Mouse (Mus musculus) retina, embryonic 14.5 days (tissue): ENCODE measurements around the gene Ubqln1.
"Not testable (repeated sequence)": the region's sequence is repeated elsewhere in the genome, so short reads cannot be mapped to it uniquely, and the experiment has no call there.

Experiments
- DNase-seq: peaks from one replicate; pipeline ENCODE4 v3.0.0-alpha.2; 2015; ENCODE audit warnings: low spot score

Gene Ubqln1

DNA sequence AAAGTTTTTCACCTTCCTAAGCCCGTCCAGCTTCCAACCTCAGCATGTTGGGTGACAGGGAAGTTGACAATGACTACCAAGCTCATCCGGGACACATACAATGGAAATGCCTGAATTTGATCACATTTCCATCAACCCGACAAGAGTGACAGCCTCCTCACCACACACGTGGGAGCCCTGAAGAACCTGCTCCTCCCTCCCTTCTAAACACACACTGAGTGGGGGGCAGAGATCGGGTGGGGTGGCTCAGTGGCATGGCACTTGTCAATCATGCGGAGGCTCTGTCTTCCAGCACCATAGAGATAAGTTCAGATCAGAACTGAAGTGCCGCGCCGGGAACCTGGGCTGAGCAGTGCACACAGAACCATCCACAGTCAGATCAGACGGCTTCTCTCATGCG lies 65.0 kb downstream of the Ubqln1 start:
- DNase-seq, result no peak

GRCm38 (mm10) chr13:58149629-58150028 lies 65.8 kb downstream of the Ubqln1 start:
- DNase-seq, result no peak

- DNase-seq, result peak; percentile 73
Observed at GRCm38 (mm10) chr13:58149033-58149558, 66.4 kb downstream of the Ubqln1 start.

GRCm38 (mm10) chr13:58148256-58148831 lies 67.1 kb downstream of the Ubqln1 start:
- DNase-seq, result peak; percentile 86

DNA sequence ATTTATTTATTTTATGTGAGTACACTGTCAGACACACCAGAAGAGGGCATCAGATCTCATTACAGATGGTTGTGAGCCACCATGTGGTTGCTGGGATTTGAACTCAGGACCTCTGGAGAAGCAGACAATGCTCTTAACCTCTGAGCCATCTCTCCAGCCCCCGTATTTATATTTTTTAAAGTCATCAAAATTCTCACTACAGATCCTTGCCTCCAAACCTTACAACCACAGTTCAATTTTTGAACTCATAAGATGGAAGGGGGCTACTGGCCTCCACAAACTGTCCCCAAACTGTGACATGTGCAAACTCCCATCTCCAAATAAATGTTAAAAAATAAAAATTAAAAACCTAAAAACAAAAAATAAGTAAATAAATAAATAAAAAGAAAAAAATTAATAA lies 67.7 kb downstream of the Ubqln1 start:
- DNase-seq, result no peak

DNA sequence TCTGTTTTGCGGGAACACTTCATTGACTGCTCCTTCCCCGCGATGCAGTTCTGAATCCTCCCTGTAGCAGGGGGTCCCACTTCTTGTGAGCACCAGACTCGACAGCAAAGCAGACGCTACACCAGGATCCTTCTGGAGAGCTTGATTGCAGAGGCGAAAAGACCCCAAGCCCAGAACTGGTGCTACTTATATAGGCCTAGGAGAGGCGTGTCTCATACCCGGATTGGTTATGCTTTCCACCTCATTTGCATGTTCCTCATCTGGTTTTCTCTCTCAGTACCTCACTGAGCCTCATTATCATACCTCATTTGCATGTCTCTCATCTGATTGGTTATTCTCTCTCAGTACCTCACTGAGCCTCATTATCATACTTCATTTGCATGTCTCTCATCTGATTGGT lies 68.8 kb downstream of the Ubqln1 start:
- DNase-seq, result not testable (repeated sequence)

- DNase-seq, result no peak
Observed at GRCm38 (mm10) chr13:58131692-58132091, 83.8 kb downstream of the Ubqln1 start.

GRCm38 (mm10) chr13:58129687-58130246 lies 85.7 kb downstream of the Ubqln1 start:
- DNase-seq, result no peak

GRCm38 (mm10) chr13:58128768-58129671 lies 86.4 kb downstream of the Ubqln1 start:
- DNase-seq, result peak; percentile 96

DNA sequence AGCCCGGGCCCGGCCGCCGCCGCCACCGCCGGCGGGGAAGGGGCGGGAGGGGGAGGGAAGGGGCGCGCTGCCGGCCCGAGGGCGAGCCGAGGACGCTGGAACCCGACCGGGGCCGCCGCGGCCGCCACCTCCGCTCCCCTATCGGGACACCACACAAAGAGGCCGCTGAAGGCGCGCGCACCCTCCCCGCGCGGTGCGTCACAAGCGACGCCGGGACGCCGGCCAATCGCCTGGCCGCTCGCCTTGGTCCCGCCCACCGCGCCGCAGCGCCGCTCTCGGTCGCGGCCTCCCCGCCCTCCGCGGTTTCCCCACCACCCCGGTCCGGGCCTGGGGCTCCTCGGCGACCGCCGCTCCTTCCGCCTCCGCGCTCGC lies 87.1 kb downstream of the Ubqln1 start, which contains the start of gene Hnrnpa0:
Hnrnpa0 (minus strand) TSS at position 161 of the 372 bp plus-strand sequence.
- DNase-seq, result peak; percentile 97

DNA sequence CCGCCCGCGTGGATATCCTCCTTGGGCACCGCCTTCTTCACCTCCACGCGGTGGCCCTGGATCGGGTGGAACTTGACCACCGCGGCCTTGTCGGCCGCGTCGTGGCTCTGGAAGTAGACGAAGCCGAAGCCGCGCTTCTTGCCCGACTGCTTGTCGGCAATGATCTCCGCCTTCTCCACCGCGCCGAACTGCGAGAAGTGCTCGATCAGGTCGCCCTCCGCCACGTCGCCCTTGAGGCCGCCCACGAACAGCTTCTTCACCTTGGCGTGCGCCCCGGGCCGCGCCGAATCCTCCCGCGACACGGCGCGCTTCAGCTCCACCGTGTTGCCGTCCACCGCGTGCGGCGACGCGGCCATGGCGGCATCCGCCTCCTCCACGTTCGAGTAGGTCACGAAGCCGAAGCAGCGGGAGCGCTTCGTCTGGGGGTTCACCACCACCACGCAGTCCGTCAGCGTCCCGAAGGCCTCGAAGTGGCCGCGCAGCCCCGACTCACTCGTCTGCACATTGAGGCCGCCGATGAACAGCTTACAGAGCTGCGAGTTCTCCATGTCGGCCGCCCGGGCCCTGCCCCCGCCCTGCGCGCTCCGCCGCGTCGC lies 87.6 kb downstream of the Ubqln1 start:
- DNase-seq, result peak; percentile 53

DNA sequence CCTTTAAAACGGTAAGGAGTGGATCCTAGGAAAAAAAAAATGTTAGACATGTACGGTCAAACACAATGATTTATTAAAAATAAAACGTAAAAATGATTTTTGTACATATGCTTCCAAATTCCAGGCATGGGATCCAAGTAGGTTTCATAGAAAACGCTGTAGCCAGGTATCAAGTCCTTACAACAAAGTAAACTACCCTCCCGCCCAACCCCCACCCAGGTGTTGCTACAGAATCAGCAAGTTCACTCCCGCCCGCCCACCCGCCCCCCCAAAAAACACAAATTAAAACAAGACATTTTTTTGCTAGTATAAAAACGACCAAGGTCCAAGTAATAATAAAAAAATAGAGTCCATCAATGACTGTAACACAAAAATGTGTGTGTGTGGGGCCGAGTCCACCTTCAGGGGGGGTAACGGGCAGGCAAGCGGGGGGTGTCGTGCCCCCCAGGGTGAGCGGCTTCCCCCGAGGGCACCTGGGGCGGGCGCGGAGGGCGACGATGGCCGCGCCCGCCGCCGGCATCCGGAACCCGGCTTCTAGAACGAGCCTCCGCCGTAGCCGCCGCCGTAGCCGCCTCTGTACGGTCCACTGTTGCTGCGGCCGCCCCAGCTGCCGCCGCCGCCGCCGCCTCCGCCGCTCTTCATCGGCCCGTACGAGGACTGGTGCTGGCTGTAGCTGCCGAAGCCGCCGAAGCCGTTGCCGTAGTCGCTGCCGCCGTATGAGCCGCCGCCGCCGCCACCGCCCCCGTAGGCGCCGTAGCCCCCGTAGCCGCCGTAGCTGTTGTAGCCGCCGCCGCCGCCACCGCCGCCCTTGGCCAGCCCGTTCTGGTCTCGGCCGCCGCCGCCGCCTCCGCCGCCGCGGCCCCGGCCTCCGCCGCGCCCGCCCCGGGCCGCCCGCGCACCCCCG lies 88.3 kb downstream of the Ubqln1 start:
- DNase-seq, result peak; percentile 35
